Mouse (Mus musculus) olfactory bulb, adult 2 months (tissue): ENCODE results near the gene 2310002L09Rik. TPM values are rescaled to one million over a fixed set of nuclear protein-coding genes. Genes with fewer than 3 reads are reported as not detected.
"Not testable (repeated sequence)": the region's sequence is repeated elsewhere in the genome, so short reads cannot be mapped to it uniquely, and the experiment has no call there.

Experiments used
- H3K27ac ChIP-seq: fragments of 200-500 bp; 2 replicates; pipeline ENCODE4 v1.5.1; 2012; ENCODE audit warnings: low read depth, low read length; ENCODE audit not compliant: insufficient read depth
- H3K4me1 ChIP-seq: fragments of 200-500 bp; 2 replicates; pipeline ENCODE4 v1.6.1; 2012; ENCODE audit warnings: low read length; ENCODE audit not compliant: control insufficient read depth, insufficient read depth
- H3K4me3 ChIP-seq: fragments of 200-500 bp; 2 replicates; pipeline ENCODE4 v1.5.1; 2012; ENCODE audit warnings: mild to moderate bottlenecking, low read depth, low read length, moderate library complexity; ENCODE audit not compliant: insufficient read depth
- CTCF ChIP-seq: fragments of 200-500 bp; IDR thresholded peaks from 2 replicates; pipeline ENCODE4 v1.5.1; 2012; ENCODE audit warnings: low read depth, mild to moderate bottlenecking, low read length, moderate library complexity; ENCODE audit not compliant: insufficient read depth
- POLR2A ChIP-seq: fragments of 200-500 bp; IDR thresholded peaks from 2 replicates; pipeline ENCODE4 v1.6.1; 2012; ENCODE audit warnings: mild to moderate bottlenecking, low read depth, low read length, moderate library complexity; ENCODE audit not compliant: insufficient read depth
- WGBS: fragments of 180-500 bp; shearing (Covaris S2); methylation state at CpG from one replicate; pipeline ENCODE4 v1.1.7; 2018; 5-methylcytosine and 5-hydroxymethylcytosine counted together
- polyA plus RNA-seq: library from polyadenylated mRNA; stranded (reverse); fragments of >200 nt; gene quantifications from 2 replicates; pipeline ENCODE4 v1.2.4, GENCODE M21; 2012; ENCODE audit warnings: low replicate concordance; ENCODE audit not compliant: missing spikeins, insufficient read depth, insufficient read length

Gene 2310002L09Rik
- not detected in 2 replicates for polyA plus RNA-seq

DNA sequence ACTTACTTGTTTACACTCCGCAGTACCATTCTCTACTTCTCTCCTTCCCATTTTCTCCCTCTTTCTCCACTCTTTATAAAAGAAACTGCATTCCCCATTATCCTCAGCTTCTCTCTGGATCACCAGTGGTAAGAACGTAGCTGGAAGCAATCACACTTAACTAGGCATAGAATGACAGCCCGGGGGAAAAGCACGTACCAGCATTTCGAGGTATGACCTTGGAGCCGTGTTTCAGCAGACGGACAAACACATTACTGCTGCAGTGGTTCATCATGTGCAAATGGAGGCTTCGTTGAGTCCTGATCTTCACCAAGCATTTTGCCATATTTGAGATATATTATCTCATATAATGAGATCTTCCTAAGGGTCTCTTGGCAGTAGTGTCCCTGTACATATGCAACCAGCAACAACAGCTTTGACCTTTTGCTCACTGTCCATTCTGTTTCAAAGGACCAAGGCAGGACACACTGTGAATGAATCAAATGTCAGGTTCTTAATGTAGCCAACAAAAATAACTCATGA lies at the start of gene 2310002L09Rik:
Gene 2310002L09Rik (minus strand): TSS at position 472 of the 522 bp plus-strand sequence.
- no peak within 1 kb of the TSS for H3K27ac ChIP-seq
- H3K4me3 ChIP-seq, result no peak within 1 kb of the TSS
- no peaks in the 10 kb centered on the region for H3K4me1 ChIP-seq
- TF ChIP-seq POLR2A, result no peak
- 91% methylated on average over 8 of the region's 8 CpGs for WGBS

DNA sequence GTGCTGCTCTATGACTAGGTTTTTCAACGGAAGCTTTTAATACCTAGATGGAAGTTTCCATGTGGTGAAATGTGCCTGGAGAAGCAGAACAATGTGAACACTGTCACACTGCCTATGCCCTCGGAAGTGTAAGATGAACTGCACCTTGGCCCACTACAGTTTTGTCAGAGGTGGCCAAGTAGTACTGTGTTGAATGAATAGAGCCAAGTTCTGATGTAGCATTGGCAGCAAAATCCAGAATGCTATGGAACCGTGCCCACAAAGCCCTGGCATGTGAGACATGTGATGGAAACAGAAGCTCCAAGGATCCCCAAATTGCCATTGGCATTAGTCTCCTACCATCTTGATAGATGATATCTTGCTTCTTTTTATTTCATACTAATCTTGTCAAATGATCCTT lies 29.8 kb upstream of the 2310002L09Rik start:
- Histone ChIP-seq H3K4me3 (no peak overlapping the region), H3K4me1 (no peaks in the 10 kb centered on the region), H3K27ac (no peak overlapping the region)
- TF ChIP-seq POLR2A (no peak), CTCF (no peak)
- WGBS, result 72% methylated on average over 3 of the region's 3 CpGs

DNA sequence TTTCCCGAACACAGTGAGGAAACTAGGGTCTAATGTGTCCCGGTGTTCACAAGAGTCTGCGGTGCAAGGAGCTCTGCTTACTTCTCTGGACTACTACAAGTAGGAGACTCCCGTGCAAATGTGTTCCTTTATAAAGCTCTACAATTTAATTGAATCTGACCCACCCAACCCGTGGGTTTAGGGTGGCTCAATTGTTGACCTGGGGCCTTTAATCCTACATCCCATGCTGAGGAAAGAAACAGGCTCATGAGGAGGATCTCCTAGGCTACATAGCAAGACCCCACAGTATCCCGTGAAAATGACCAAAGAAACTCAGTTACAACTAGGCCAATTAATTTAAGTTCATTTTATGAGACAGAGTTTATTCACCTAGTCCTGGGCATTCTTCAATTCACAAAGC lies 30.0 kb downstream of the 2310002L09Rik start, which contains the start of gene Gm11756:
Gene Gm11756 (minus strand): TSS at position 101 of the 400 bp plus-strand sequence.
- H3K27ac ChIP-seq, H3K4me3 ChIP-seq, H3K4me1 ChIP-seq: not testable (repeated sequence)
- 83% methylated on average over 6 of the region's 6 CpGs for WGBS

DNA sequence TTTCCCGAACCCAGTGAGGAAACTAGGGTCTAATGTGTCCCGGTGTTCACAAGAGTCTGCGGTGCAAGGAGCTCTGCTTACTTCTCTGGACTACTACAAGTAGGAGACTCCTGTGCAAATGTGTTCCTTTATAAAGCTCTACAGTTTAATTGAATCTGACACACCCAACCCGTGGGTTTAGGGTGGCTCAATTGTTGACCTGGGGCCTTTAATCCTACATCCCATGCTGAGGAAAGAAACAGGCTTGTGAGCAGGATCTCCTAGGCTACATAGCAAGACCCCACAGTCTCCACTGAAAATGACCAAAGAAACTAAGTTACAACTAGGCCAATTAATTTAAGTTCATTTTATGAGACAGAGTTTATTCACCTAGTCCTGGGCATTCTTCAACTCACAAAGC lies 44.8 kb downstream of the 2310002L09Rik start, which contains the start of gene Gm13871:
Gene Gm13871 (minus strand): TSS at position 101 of the 400 bp plus-strand sequence.
- not testable (repeated sequence) for H3K4me3 ChIP-seq, H3K4me1 ChIP-seq, H3K27ac ChIP-seq
- no CpG with 5 or more reads among the region's 4 CpGs for WGBS

DNA sequence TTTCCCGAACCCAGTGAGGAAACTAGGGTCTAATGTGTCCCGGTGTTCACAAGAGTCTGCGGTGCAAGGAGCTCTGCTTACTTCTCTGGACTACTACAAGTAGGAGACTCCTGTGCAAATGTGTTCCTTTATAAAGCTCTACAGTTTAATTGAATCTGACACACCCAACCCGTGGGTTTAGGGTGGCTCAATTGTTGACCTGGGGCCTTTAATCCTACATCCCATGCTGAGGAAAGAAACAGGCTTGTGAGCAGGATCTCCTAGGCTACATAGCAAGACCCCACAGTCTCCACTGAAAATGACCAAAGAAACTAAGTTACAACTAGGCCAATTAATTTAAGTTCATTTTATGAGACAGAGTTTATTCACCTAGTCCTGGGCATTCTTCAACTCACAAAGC lies 59.6 kb downstream of the 2310002L09Rik start, which contains the start of gene Gm11757:
Gene Gm11757 (minus strand): TSS at position 101 of the 400 bp plus-strand sequence.
- not testable (repeated sequence) for H3K4me3 ChIP-seq, H3K4me1 ChIP-seq, H3K27ac ChIP-seq
- WGBS, result no CpG with 5 or more reads among the region's 4 CpGs

Other genes with a start within 250 kb of the 2310002L09Rik start
- not detected in 2 replicates for gene Rasef, start 159.9 kb downstream of the 2310002L09Rik start, polyA plus RNA-seq
- not detected in 2 replicates for gene Gm11758, start 74.6 kb downstream of the 2310002L09Rik start, polyA plus RNA-seq
- not detected in 2 replicates for gene Gm11757, start 59.7 kb downstream of the 2310002L09Rik start, polyA plus RNA-seq
- gene Gm13871, start 44.9 kb downstream of the 2310002L09Rik start, polyA plus RNA-seq, result not detected in 2 replicates
- not detected in 2 replicates for gene Gm11756, start 30.1 kb downstream of the 2310002L09Rik start, polyA plus RNA-seq
- not detected in 2 replicates for gene Frmd3, start 62.6 kb upstream of the 2310002L09Rik start, polyA plus RNA-seq